Mouse (Mus musculus) cerebellum, adult 9-11 months (tissue): ENCODE measurements around the gene Ctsd.

Experiments used
- DNase-seq: peaks from one replicate; pipeline ENCODE4 v3.0.0; 2022

Ctsd gene

GRCm38 (mm10) chr7:142328507-142328906 lies 59.3 kb downstream of the Ctsd start:
- DNase-seq, result no peak

- no peak for DNase-seq
Observed at GRCm38 (mm10) chr7:142326714-142327445, 61.0 kb downstream of the Ctsd start.
